Mouse (Mus musculus): ENCODE measurements at regions not wholly inside any gene's neighbourhood (a gene's known extent, or its start where the extent isn't known, plus 50 kb on each side); places are given as distances from the start of the nearest gene placed in this dataset.

GRCm38 (mm10) chr1:108571977-108572376 is 982.2 kb downstream of the Serpinb8 start:
- TF ChIP-seq POLR2A (IDR thresholded peaks at IDR 0.05; ENCODE audit: borderline replicate concordance, extremely low read depth, insufficient read depth, insufficient read length, poor library complexity, severe bottlenecking), result no peak
- TF ChIP-seq CTCF (IDR thresholded peaks at IDR 0.05; ENCODE audit: borderline replicate concordance, extremely low read depth, insufficient read depth, insufficient read length), result no peak

Data from brain, embryonic 14.5 days (tissue).